Mouse (Mus musculus) ES-E14 (cell line): Measurements from ENCODE around the gene Gabra5. TPM values are rescaled to one million over a fixed set of nuclear protein-coding genes. Genes with fewer than 3 reads are reported as not detected.

Source experiments
- DNase-seq: peaks from one replicate; pipeline ENCODE4 v3.0.0-alpha.2; 2013; ENCODE audit warnings: low read depth, low spot score
- H3K27ac ChIP-seq: 2 replicates; pipeline ENCODE4 v1.5.1; 2012; ENCODE audit warnings: low read depth, mild to moderate bottlenecking, low read length, moderate library complexity, mixed read lengths; ENCODE audit not compliant: poor library complexity, insufficient read depth, severe bottlenecking
- H3K36me3 ChIP-seq: 2 replicates; pipeline ENCODE4 v1.6.1; 2012; ENCODE audit warnings: mild to moderate bottlenecking, low read length, moderate library complexity, mixed read lengths; ENCODE audit not compliant: control insufficient read depth, poor library complexity, insufficient read depth, severe bottlenecking
- H3K4me1 ChIP-seq, 2 experiments: fragments of 150-350 bp in 1 of 2; sonication (generic) in 1 of 2; 2 replicates each; pipeline ENCODE4 v1.6.1; 2012; ENCODE audit warnings: low read length in 2 of 2, mild to moderate bottlenecking in 1 of 2, mixed read lengths in 1 of 2; ENCODE audit not compliant: control insufficient read depth in 2 of 2, insufficient read depth in 2 of 2, poor library complexity in 1 of 2
- H3K4me3 ChIP-seq, 2 experiments: fragments of 150-350 bp in 1 of 2; sonication (generic) in 1 of 2; 2 replicates each; pipeline ENCODE4 v1.5.1; 2012; ENCODE audit warnings: low read length in 2 of 2, low read depth in 1 of 2, mild to moderate bottlenecking in 1 of 2, mixed read lengths in 1 of 2; ENCODE audit not compliant: insufficient read depth in 1 of 2, poor library complexity in 1 of 2, severe bottlenecking in 1 of 2
- H3K9ac ChIP-seq: 2 replicates; pipeline ENCODE4 v1.6.1; 2012; ENCODE audit warnings: low read depth, mild to moderate bottlenecking, low read length, mixed read lengths; ENCODE audit not compliant: poor library complexity, insufficient read depth, severe bottlenecking
- H3K9me3 ChIP-seq: fragments of 150-350 bp; sonication (generic); 2 replicates; pipeline ENCODE4 v1.6.1; 2012; ENCODE audit warnings: low read depth, mild to moderate bottlenecking, low read length; ENCODE audit not compliant: control insufficient read depth, insufficient read depth
- CHD2 ChIP-seq: IDR thresholded peaks from 2 replicates; pipeline ENCODE4 v1.6.1; 2014; ENCODE audit warnings: mild to moderate bottlenecking, low read depth, low read length, inconsistent platforms
- HCFC1 ChIP-seq: IDR thresholded peaks from 2 replicates; pipeline ENCODE4 v1.6.1; 2012; ENCODE audit warnings: low read length, inconsistent platforms, borderline replicate concordance; ENCODE audit not compliant: insufficient read depth
- MAFK ChIP-seq: IDR thresholded peaks from 2 replicates; pipeline ENCODE4 v1.6.1; 2014; ENCODE audit warnings: mild to moderate bottlenecking, low read depth, low read length, inconsistent platforms; ENCODE audit not compliant: insufficient read depth
- ZC3H11A ChIP-seq: IDR thresholded peaks from 2 replicates; pipeline ENCODE4 v1.6.1; 2012; ENCODE audit warnings: low read depth, mild to moderate bottlenecking, inconsistent platforms, low read length, borderline replicate concordance
- ZNF384 ChIP-seq: IDR thresholded peaks from 2 replicates; pipeline ENCODE4 v1.6.1; 2012; ENCODE audit warnings: low read depth, low read length, inconsistent platforms
- in situ Hi-C, 2 experiments: fragments of 600-800 bp; cut with MboI; formaldehyde crosslinking; loops; one replicate each; pipeline ENCODE4 v1.15.1; 2025; ENCODE audit warnings: low sequenced_read_pairs in 2 of 2, inconsistent platforms in 1 of 2; ENCODE audit not compliant: unreplicated experiment in 2 of 2
- total RNA-seq: library from RNA; depleted of rRNA; stranded (reverse); fragments of 300-350 nt; gene quantifications from 2 replicates; pipeline ENCODE4 v1.2.3, GENCODE M21; 2012

Gabra5 gene
- total RNA-seq, 1 experiment = 0.49 TPM

DNA sequence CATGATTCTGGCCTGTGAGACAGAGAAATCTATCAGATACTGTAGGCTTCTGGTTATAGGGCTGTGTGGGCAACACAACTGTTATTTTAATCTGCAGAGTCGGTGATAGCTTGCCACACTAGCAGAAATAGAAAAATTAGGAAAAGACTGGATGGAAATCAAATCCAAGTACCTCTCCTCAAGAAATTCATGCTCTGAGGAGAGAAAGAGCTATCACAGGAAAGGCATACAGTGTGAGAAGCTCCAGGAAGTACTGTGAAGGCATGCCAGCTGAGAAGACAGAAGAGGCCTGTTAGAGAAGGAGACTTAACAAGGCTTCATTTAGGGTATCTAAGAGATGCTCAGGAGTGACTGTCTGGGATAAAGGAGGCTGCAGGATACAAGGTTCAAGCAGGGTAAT lies 87.2 kb downstream of the Gabra5 start:
- Histone ChIP-seq H3K4me1 (no peaks in the 10 kb centered on the region), H3K27ac (no peak overlapping the region), H3K36me3 (no peaks in the 10 kb centered on the region), H3K9me3 (no peaks in the 10 kb centered on the region), H3K4me3 (no peak overlapping the region), H3K9ac (no peak overlapping the region)
- no peak for DNase-seq
- in situ Hi-C loops = no loop called here
- TF ChIP-seq ZNF384 (no peak), HCFC1 (no peak), ZC3H11A (no peak)

- no peaks in the 10 kb centered on the region for H3K36me3 ChIP-seq
- H3K27ac ChIP-seq = no peak overlapping the region
- no peaks in the 10 kb centered on the region for H3K9me3 ChIP-seq
- no peaks in the 10 kb centered on the region for H3K4me1 ChIP-seq
- DNase-seq = no peak
- in situ Hi-C loops = no loop called here
- no peak overlapping the region for H3K4me3 ChIP-seq
- H3K9ac ChIP-seq = no peak overlapping the region
- no peak for TF ChIP-seq CHD2
- no peak for TF ChIP-seq ZC3H11A
- no peak for TF ChIP-seq HCFC1
- TF ChIP-seq MAFK = no peak
- TF ChIP-seq ZNF384 = no peak
Observed at GRCm38 (mm10) chr7:57421044-57421443, 88.8 kb downstream of the Gabra5 start.

GRCm38 (mm10) chr7:57419392-57419791 lies 90.5 kb downstream of the Gabra5 start, which contains the start of gene Gabrb3:
Gene Gabrb3 (plus strand): TSS chr7:57419692.
- no peaks in the 10 kb centered on the region for H3K9me3 ChIP-seq
- in situ Hi-C loops = no loop called here
- H3K27ac ChIP-seq = no peak within 1 kb of the TSS
- no peaks in the 10 kb centered on the region for H3K4me1 ChIP-seq
- no peak for DNase-seq
- no peaks in the 10 kb centered on the region for H3K36me3 ChIP-seq
- H3K4me3 ChIP-seq = no peak within 1 kb of the TSS
- no peak within 1 kb of the TSS for H3K9ac ChIP-seq
- TF ChIP-seq ZC3H11A (no peak), ZNF384 (no peak), MAFK (no peak), CHD2 (no peak), HCFC1 (no peak)

DNA sequence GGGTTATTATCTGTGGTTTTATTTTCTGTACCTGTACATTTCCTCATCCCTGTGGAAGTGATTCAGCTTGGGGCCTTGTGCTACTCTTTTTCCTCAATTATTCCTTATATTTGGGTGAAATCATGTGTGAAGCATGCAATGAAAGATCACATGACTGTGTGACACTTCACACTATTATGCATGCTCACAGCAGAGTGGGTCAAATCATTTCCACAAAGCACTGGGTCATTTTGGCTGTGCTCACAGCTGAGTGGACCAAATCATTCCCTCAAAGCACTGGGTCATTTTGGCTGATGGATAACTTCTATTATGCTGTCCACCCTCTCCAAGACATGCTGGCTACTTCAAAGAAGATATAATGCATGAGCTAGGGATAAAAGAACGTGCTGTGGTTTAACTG lies 97.0 kb downstream of the Gabra5 start:
- no peak for DNase-seq
- in situ Hi-C loops = no loop called here
- no peaks in the 10 kb centered on the region for H3K9me3 ChIP-seq
- no peak overlapping the region for H3K9ac ChIP-seq
- no peak overlapping the region for H3K27ac ChIP-seq
- no peak for TF ChIP-seq ZC3H11A
- no peak for TF ChIP-seq CHD2
- TF ChIP-seq HCFC1 = no peak
- TF ChIP-seq ZNF384 = no peak
- TF ChIP-seq MAFK = no peak
- no peaks in the 10 kb centered on the region for H3K36me3 ChIP-seq
- no peaks in the 10 kb centered on the region for H3K4me1 ChIP-seq
- no peak overlapping the region for H3K4me3 ChIP-seq

- Histone ChIP-seq H3K9ac (no peak overlapping the region), H3K36me3 (no peaks in the 10 kb centered on the region), H3K27ac (no peak overlapping the region), H3K4me1 (no peaks in the 10 kb centered on the region), H3K4me3 (no peak overlapping the region), H3K9me3 (no peaks in the 10 kb centered on the region)
- in situ Hi-C loops = no loop called here
- no peak for DNase-seq
- TF ChIP-seq HCFC1 (no peak), CHD2 (no peak), ZNF384 (no peak), ZC3H11A (no peak), MAFK (no peak)
Observed at GRCm38 (mm10) chr7:57411163-57411562, 98.7 kb downstream of the Gabra5 start.
